Mouse (Mus musculus): Measurements from ENCODE around the gene Gm10181. TPM values are rescaled to one million over a fixed set of nuclear protein-coding genes. Genes with fewer than 3 reads are reported as not detected.
"Not testable (repeated sequence)": the region's sequence is repeated elsewhere in the genome, so short reads cannot be mapped to it uniquely, and the experiment has no call there.

Gm10181 gene
- not detected for total RNA-seq (2021)
- long read RNA-seq, experiment 1 = 0 reads
- long read RNA-seq, experiment 2 = 0 reads

DNA sequence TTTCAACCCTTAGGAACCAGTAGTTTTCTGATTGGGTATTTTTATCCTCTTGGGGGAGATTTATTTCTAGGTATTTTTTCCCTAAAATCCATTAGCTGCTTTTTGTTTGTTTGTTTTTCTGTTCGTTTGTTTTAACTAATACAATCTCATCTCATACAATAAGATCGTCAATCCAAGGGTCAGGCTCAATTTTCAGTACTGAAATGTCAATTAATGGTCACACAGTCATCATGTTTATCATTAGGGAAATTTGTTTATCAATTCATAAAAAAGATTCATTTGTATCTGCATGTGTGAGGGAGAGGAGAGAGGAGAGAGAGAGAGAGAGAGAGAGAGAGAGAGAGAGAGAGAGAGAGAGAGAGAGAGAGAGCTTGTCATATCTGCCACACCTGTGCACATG lies at the start of gene Gm10181:
Gene Gm10181, plus strand, starts transcription at position 301 of the 400 bp plus-strand sequence.
- DNase-seq = no peak

DNA sequence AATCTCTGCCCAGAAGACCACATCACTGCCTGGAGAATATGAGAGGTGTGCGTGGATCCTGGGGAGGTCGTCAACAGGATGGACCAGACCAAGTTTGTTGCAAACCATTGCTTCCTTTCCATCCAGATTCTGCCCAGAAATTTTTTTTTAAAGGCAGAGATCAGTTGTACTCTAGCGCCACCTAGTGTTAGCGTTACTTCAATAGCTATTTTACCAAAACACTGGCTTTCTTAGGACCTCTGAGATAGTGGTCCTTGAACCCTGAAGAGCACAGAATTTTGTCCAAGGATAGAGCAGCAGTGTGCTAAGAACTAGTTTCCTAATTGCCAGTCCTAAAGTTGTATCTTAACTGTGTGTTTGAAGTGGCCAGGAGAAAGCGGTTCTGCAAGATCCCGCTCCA lies 47.6 kb upstream of the Gm10181 start:
- DNase-seq = peak; percentile 51

DNA sequence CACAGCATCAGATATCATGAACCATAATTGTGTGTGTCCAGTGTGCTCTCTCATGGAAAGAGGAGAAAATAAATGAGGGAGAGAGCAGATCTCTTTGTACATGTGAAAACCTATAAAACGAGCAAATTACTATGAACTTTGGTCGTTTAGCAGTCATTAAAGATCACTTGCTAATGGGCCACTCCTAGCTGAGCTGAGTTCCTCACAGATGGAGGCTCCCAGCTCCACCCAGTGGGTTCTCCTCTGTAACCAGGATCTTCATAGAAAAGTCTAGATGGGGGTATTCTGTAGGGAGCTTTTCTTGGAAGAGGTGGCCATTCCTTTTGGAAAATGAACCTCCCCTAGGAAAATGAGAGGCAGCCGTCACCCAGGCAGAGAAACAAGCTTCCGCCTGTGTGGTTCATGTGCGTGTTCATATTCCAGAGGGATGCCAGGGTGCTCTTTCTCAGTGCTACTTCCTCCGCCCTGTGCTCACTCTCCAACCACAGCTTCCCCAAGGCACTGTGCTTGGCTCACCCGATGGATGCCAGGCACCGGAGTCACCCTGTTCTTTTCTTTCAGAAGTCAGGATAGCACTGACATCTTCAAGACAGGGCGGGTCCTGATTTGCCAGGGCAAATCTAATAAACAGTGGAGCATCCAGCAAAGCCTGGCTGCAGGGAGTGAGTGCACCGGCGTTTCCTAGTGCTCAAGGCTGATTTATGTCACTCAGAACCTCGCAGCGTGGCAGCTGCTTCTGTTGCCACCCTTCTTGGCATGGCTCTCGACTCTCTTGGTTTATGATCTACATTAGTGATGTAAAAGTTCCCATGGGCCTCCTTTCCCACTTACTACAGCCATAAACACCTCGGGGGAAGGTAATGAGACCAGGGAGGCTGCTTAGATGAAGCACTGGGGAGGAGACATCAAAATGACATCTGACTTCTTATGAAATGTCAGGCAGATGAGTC lies 46.8 kb upstream of the Gm10181 start:
- no peak for DNase-seq

DNA sequence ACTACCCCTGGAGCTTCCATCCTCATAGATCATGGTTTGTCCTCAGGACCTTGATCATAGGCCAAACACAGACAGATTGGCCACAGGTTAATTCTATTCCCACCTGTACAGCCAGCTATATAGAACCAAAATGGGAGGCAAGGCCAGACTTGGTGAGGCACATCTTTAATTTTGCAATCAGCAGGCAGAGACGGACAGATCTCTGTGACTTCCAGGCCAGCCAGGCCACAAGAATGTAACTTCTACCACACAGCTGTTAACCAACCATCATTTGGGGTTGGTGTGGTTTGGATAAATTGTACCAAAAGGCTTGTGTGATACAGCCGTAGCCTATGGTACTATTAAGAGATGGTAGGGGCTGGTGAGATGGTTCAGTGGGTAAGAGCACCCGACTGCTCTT lies 44.9 kb upstream of the Gm10181 start:
- no peak for DNase-seq

DNA sequence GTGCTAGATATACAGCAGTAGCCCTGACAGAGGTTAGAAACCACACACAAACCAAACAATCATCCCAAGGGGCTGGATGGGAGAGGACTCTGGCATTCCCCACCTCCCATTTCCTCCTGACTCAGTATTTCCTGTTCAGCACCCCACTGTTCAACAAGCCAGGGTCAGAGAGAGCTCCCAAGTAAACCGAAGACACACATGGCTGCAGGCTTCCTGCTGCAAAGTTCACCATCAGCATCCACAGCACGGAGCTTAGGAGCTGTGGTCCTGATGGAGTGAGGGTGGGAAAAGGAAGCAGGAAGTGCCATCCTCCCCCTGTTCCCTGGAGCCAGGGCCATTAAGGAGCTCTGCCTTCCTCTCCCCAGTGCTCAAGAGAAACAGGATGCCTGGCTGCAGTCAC lies 40.9 kb upstream of the Gm10181 start:
- no peak for DNase-seq

DNA sequence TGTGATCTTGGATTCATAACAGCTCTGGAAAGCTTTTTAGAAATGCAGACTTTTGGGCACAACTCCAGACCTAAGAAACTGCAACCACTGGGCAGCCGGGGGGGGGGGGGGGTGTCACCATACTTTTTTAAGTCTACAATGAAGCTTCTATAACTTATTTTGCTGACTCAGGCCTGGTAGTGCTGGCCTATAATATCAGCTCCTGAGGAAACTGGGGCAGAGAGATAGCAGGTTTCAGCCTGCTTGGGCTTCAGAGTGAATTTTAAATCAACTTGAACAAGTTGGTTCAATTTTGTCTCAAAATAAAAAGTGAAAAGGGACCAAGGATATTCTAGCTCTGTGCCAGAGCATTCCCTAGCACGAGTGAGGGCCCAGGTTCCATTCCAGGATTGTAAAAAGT lies 40.3 kb upstream of the Gm10181 start:
- no peak for DNase-seq

DNA sequence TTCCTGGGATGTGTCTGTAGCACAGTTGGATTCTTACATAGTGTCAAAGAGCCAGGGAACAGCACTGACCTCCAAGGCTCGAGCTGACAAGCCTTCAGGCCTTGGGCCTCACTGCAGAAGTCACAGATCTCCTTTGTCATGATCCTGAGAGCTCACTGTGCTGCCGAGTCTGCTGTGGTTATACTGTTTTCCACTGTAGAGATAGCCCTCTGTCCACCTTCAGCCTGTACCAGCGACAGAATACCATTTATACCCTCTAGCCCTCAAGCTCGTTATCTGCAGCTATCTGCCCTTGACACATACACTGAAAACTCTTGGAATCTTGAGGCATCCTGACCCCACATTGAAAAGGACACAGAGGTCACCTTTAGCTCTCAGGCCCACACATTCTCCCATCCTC lies 37.3 kb upstream of the Gm10181 start:
- no peak for DNase-seq

DNA sequence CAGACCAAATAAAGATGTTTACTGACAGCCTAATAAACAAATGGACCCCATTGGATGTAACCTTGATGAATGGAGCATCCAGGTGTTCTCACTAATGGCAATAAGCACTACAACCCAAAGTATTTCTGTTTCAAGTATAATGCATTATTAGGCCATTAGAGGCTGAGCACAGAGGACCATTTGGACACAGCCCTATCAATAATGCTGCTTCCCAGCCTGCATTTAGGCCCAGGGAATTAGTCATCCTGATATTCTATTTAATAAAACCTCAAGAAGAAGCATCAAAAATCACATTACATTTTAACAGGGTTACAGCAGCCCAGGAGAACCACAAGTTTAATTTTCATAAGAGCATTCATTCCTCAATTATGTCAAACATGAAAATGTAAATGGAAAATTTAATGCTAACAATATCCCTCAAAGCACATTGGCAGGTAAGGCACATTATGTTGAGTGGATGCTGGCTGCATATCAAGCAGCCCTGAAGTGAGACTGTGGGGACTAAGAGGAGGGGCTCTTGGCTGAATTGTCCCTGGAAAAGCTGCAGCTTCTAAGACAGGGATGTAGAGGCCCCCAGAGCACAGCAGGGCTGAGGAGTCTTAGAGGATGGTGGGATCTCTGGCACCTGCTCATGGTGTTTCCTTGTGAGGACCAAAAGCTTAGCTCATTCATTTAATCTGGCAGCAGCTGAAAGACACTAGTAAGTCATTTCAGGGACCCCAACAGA lies 33.4 kb upstream of the Gm10181 start:
- DNase-seq = no peak

DNA sequence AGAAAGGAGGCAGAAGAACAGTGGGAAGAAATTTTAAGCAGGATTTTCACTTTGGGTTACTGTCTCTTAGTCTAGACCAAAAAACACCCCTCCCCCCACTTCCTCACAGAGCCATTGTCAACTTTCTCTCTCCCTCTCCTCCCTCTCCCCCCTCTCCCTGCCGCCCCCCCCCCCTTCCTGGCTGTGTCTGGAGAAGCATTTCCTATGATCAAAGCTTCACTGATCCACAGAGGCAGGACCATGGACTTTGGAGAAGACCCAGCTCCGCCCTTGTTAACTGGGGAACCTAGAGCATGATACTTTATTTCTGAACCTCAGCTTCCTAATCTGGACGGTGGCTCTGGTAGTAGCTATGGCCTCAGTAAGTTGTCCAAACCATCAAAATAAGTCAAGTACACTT lies 30.5 kb upstream of the Gm10181 start:
- DNase-seq = no peak

DNA sequence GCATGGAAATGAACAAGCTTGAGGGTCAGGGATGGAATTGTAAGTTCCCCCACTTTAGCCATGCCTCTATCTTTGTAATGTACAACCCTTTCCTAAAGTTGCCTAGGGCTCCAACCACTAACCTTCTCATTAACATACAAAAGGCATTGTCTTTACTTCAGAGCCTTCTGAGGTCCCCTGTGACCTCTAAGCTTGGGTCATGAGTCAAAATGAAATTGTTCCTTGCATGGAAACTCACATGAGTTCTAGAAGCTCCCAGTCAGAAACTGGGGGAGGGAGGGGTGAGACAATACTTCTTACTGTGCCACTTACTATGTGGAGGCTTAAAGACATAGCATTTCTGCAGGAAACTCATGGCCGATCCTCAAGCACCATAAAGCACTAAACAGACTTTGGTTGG lies 16.6 kb upstream of the Gm10181 start:
- DNase-seq = no peak

DNA sequence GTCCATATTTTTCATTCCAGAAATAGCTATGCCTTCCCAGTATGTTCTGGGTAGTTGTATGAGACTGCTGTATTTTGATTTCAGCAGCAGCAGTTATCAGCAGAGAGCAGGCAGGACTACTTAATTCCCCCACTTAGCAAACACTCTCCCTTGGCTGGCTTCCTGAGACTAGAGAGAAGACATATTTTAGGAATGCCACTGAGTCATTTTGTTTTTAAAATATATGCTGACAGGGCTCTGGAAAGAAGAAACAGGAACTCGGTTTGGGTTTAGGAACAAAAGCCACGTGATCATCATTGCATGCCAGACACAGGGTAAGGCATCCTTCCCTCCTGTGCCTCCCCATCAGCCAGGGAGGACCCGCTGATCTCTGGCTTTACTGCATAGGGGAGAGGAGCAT lies 13.2 kb upstream of the Gm10181 start:
- DNase-seq = no peak

DNA sequence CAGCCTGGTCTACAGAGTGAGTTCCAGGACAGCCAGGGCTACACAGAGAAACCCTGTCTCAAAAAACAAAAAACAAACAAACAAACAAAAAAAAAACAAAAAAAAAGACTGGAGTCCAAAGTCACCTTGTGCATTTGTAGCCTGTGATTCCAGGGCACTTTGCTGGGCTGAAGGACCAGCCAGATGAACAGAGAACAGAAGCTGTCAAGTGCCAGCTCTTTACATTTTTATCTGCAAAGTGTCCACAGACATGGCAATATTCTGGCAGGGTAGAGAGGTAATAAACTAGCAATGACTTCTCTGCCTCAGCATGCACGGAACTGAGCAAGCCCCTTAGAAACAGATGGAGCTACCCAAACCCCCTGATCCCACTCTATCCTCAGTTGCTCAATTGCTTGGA lies 12.7 kb upstream of the Gm10181 start:
- no peak for DNase-seq

DNA sequence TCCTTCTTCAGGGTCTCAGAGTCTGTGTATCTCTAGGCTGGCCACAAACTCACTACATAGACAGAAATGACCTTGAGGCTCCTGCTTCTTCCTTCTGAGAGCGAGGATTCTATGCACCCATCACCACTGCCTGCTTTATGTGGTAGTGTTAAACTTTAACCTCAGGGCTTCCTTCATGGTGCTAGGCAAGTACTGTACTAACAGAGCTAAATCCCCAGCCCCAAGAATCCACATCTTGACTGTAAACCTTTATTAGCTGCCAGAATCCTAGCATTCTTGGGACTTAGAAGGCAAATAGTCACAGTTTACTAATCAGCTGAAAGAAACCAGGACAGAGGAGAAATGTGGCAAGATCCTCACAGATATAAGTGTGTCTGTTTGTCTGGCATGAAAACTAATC lies 1.6 kb downstream of the Gm10181 start:
- no peak for DNase-seq

DNA sequence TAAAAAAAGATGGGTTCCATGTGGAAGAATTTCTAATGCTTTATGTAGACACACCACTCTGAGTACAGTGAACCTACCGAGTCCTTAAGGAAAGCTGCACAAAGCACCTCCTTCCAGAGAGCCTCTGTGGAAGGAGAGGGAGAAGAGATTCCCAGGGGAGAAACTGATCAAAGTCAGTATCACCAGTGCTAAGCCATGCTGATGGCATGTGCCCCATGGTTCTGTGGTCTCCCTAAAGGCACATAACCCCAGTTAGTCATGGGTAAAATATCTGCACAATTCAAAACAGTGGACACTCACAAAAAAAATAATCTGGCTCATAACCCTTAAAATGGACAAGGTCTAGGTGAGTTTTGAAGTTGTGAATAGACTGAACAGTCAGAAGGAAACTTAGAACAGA lies 13.7 kb downstream of the Gm10181 start:
- no peak for DNase-seq

DNA sequence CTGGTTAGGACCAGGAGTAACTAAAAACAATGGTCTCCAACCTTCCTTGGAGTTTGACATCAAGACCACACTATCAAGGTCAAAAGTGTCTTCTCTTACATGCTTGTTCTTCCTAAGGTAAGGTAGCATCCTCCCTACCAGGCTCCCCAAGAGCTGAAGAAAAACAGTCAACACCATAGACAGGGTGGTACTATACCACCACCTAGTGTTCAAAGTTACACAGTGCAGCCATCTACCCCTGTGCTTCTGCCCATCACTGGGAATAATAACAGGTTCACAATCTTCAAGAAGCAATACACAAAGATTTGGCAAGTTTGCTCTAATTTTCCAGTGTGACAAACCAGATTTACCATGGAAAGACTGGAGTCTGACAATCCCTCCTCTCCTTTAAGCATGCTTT lies 15.4 kb downstream of the Gm10181 start:
- DNase-seq = peak; percentile 51

DNA sequence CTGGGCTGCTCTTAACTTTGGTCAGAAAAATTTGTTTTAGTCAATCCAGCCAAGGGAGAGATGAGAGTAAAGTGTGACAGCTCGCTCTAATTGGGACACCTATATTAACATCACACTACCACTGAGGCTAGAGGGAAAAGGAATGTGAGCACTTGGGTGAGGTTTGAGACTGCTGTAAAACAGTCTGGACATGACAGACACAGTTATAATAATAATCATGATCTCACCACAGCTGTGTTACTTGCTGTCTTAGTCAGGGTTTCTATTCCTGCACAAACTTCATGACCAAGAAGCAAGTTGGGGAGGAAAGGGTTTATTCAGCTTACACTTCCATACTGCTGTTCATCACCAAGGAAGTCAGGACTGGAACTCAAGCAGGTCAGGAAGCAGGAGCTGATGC lies 34.4 kb downstream of the Gm10181 start:
- DNase-seq = not testable (repeated sequence)

DNA sequence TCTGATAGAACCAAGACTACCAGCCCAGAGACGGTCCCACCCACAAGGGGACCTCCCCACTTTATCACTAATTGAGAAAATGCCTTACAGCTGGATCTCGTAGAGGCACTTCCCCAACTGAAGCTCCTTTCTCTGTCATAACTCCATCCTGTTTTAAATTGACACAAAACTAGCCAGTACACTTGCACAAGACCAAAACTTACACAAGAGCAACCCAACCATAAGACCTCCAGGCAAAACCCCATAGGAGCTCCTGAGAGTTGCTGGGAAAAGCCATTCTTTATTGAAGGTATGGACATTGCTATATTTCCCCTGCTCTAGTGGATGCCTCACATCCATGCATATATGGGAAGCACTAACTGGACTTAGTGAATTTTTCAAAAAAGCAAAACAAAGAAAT lies 34.8 kb downstream of the Gm10181 start:
- DNase-seq = no peak

DNA sequence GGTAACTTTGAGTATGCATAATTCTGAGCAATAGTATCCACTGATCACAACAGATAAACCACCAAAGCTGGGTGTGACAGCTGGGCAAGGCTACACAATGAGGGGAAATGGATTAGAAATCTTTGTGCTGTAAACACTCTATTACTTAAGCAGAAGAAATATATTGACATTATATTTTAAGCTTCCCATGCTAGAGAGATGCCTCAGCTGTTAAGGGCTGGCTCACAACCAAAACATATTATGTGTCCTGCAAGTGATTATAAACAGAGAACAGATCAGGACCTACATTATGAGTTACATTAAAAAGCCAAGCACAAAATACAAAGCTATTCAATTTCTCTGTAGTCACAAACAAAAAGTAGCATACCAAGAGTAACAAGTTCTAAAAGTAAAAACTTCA lies 43.0 kb downstream of the Gm10181 start:
- DNase-seq = no peak

DNA sequence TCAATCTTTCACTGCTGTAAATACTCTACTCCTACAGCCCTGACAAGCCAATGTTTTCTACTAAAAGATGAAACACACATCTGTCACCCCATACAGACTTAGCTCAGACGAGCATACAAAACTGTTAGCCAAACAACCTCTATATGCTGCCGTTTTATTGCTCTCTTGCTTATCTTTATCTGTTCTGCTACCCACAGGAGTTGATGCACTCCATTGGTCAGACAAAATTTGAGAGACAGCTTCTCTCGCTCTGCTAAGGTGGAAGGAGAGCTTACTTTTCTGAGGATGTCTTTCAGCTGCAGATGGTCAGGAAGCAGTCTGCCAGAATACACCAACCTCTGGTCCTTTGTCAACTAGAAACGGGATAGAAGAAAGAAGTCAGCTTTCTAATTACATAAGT lies 43.7 kb downstream of the Gm10181 start:
- DNase-seq = no peak

DNA sequence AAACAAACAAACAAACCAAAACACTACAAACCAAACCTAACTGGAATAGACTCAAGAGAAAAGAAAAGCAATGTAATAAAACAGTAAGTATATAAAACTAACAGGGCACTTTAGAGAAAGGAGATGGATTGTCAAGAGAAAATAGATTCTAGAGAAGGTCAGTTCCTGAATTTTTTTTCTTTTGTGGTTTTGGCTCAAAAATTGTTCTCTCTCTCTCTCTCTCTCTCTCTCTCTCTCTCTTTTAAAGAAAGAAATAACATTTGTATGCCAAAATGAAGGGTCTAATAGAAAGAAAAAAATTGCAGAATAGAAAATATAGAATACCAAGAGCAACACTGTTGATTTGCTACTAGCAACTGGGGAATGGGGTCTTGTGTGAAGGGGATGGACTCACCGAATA lies 49.7 kb downstream of the Gm10181 start:
- no peak for DNase-seq
